Mouse (Mus musculus) gastrocnemius, postnatal 10 days (tissue): ENCODE data around the gene Fam167b. TPM values are rescaled to one million over a fixed set of nuclear protein-coding genes. Genes with fewer than 3 reads are reported as not detected.
"Not testable (repeated sequence)": the region's sequence is repeated elsewhere in the genome, so short reads cannot be mapped to it uniquely, and the experiment has no call there.

Source experiments
- DNase-seq: peaks from one replicate; pipeline ENCODE4 v3.0.0; 2021; ENCODE audit warnings: mixed read lengths
- microRNA-seq, 2 experiments: library from miRNA; unstranded; fragments of <30 nt; microRNA quantifications; one replicate each; pipeline ENCODE4 v1.2.0; 2021
- total RNA-seq, 2 experiments: library from RNA; stranded (reverse); gene quantifications; 2 replicates each; pipeline ENCODE4 v1.2.3; 2021

The Fam167b gene
- total RNA-seq, 2 experiments from 2014 or later: 0.80 to 1.3 TPM

DNA sequence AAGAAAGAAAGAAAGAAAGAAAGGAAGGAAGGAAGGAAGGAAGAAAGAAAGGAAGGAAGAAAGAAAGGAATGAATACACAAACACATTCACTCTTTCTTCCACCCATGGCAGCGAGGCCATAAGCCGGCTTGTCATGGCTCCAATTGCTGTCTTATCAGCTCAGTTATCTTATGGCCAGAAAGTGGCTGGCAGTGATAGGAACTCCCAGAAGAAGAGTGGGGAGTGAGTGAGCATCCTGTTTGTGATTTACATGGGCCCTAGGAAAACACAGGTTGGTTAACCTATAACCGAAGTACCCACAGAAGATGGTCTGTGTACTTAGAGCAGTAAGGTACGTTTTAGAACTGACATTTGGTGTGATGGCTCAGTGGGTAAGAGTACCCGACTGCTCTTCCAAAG lies 17.2 kb downstream of the Fam167b start:
- no peak for DNase-seq

DNA sequence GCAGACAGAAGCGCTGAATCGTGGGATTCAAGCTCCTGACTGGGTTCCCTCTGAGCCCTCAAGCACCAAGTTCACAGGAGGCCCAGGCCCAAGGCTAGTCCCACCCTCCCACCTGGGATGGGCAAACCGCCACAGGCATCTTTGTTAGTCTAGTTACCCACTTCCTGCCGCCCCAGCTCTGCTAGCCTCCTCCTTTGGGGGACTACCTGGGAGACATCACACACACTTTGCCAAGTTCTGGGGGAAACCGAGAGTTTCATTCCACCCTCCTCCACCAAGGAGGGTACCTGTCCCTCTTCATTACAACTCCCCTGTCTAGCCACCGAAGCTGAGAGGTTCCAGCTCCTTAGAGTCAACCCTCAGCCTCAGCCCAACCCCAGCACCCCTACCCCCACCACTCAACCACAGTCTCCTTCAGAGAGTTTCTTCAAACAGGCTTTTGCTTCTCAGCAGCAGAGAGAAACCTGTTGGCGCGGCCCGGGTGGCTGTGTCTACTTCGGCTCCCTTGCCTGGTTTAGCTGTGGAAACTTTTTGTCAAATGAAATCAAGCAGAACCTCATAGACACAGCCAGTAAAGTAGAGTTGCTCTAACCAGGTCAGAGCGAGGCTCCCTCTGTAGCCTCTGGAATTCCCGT lies 19.9 kb downstream of the Fam167b start:
- peak; percentile 6 for DNase-seq

DNA sequence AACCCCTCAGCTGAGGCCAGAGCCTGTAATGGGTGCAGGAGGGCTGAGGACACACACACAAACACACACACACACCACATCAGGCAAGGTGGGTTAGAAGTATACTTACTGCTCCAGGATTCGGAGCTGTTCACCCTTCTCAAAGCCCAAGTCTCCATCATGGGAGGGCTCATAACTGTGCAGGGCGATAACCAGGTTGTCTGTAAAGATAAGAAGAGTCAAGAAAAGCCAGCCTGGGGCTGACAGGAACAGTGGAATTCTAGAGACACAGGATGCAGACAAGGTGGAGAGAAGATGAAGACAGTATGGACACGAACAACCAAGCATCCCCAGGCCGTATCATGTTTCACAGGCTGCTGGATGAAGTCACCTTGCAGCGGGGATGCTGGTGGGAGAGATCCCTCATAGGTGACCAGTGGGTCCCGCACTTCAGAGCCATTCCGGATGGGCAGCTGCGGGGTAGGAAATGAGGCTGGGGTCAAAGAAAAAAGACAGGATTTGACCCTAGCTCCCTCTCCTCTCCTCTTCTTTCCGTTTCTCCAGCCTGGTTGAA lies 21.0 kb downstream of the Fam167b start:
- no peak for DNase-seq

DNA sequence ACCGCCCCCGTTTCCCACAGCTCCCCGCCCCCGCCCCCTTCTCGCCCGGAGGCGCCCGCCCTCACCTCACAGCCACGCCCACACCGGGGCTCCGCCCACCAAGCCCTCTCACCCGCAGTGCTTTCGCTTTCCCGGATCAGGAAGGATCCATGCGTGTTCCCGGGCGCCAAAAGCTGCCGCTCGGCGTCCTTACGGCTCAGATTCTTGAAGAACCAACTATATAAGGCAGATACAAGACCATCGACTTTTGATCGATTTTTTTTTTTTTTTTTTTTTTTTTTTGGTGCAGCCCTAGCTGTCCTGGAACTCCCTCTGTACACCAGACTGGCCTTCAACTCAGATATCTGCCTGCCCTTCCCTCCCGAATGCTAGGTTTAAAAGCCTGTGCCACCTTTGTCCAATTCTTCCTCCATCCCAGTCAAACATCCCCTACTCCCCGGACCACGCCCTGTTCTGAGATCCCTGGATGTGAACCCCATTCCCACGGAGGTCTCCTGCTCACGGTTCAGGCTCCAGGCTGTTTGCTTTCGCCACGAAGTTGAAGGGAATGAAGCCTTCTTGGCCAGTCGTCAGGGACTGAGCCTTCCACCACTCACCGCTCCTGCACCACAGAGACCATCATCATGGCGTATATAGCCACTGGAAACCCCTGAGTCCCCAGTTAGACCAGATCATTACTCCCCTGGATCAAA lies 21.7 kb downstream of the Fam167b start:
- DNase-seq: peak; percentile 88

DNA sequence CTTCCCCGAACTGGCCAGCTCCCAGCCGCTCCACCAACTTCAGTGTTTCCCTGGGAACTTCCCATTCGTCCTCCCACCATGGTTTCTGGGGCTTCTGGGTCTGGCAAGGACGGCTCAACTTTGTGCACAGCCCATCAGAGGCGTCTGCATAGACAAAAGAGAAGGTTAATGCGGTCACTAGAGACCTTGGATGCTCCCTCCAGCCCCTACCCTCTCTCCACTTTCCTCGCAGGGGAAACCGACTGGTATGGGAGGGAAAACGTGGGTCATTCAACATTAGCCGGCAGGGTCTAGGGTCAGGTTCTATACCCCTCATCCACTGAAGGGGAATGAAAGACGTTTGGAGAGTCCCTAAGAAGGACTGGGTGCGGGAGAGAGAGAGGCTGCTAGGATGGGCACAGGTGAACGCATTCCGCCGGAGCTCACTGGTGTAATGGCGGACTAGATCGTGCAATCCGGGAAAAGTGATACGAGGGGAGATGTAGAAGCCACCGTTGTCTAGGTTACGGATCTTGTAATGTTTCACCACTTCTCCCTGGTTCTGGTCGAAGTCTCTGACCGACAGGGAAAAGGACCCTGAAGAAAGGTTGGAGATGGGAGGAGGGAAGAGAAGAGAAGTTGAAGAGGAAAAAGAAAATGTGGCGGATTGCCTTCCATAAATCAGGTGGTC lies 22.4 kb downstream of the Fam167b start:
- DNase-seq: peak; percentile 11

DNA sequence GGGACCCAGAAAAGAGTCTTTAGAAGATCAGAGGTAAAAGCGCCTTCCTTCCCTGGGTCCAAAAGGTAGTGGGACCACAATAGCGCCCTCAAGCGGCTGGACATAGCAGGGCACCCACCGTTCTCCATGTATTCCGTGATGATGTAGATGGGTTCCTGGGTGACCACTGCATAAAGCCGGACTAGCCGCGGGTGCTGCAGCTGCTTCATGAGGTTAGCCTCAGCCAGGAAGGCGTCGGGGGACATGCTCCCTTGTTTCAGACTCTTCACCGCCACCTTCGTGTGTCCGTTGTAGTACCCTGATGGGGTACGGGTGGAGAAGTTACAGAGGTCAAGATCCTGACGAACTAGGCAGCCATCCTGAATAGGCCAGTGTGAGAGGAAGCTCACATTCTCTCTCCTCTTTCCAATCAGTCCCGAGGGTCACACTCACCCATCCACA lies 22.9 kb downstream of the Fam167b start:
- DNase-seq: peak; percentile 49

DNA sequence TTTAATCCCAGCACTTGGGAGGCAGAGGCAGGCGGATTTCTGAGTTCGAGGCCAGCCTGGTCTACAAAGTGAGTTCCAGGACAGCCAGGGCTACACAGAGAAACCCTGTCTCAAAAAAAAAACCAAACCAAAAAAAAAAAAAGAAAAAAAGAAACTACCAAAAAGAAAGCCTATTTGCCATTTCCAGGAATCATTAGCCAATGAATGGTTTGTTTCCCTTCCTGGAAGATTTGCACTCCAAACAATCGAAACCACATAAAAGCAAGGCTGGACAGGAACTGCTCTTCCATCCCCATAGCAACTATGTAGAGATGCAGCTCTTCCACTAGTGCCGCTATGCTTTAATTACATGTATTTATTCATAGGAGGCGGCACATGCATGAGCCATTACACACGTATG lies 23.8 kb downstream of the Fam167b start:
- not testable (repeated sequence) for DNase-seq

DNA sequence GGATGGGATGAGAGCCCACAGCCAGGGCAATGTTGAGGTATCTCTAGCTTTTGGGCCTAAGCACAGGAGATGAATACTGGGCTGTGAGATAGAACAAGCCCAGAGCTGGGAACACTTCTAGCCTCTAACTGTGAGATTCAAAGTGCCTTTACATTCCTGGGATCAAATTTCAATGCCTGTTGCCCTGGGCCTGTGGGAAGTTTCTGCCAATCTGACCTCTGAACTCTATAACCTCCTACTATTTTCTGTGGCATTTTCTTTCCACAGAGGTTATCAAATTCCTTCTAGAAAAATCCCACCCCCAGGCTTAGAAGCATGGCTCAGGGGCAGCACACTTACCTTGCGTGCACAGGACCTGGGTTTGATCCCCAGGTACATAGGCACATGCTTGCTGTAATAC lies 28.1 kb downstream of the Fam167b start:
- DNase-seq: no peak

DNA sequence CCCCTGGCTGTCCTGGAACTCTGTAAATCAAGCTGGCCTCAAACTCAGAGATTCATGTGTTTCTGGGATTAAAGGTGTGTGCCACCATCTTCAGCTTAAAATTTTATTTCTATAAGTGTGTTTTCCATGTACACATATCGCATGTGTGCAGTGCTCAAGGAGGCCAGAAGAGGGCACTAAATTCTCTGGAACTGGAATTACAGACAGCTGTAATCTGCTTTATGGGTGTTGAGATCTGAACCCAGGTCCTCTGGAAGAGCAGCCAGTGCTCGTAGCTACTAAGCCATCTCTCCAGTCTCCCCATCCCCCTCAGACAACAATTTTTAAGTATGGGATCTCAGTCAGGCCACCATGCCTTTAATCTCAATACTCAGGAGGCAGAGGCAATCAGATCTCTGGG lies 29.0 kb downstream of the Fam167b start:
- no peak for DNase-seq

DNA sequence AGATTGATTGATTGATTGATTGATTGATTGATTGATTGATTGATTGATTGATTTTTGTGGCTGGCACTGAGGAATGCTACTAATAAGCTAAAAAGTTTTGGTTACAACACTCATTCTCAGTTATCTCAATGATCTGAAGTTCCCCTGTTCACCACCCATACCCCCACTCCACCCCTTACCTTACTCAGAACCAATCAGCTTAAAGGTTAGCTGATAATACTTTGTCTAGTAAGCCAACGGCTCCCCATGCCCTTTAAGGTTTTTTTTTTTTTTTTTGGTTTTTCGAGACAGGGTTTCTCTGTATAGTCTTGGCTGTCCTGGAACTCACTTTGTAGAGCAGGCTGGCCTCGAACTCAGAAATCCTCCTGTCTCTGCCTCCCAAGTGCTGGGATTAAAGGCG lies 30.7 kb downstream of the Fam167b start:
- not testable (repeated sequence) for DNase-seq

DNA sequence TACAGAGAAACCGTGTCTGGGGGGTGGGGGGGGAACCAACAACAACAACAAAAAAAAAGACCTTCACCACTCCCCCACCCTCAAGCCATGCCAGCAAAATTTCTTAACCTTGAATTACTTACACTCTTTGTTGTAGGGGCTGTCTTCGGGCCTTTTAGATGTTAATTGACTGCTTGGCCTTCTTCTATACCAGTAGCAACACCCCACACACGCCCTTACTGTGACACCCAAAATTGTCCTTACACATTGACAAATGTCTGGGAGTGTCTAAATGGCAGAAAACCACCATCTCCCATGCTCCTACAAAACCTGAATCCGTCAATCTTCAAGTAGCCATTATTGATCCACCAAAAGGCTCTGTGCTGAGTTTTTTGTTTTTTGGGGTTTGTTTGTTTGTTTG lies 34.2 kb downstream of the Fam167b start:
- DNase-seq: no peak

DNA sequence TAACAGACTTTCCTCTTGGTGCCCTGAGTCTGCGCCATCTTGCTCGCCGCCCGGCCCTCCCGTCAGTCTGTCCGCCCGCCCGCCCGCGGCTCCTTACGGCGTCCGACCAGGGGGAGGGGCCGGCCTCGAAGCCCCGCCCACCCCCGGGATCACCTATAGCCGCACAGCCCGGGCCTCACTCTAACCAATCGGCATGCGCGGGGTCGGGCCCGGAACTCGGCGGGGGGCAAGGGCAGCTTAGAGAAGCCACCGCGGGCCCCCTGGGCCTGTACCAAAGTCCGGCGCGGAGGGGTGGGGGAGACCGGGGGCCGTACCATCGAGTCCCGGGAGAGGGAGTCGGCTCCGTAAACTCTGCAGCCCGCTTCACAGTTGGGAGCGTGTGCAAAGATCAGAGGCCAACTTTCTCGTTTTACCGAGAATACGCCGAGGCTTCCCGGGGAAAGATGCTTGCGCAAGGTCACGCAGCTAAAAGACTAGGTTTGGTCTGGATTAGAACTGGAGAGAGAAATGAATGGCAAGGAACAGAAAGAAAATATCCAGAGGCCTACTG lies 35.7 kb downstream of the Fam167b start, which contains the start of gene Hdac1:
Gene Hdac1, minus strand, starts transcription at position 122 of the 550 bp plus-strand sequence.
- peak; percentile 96 for DNase-seq

DNA sequence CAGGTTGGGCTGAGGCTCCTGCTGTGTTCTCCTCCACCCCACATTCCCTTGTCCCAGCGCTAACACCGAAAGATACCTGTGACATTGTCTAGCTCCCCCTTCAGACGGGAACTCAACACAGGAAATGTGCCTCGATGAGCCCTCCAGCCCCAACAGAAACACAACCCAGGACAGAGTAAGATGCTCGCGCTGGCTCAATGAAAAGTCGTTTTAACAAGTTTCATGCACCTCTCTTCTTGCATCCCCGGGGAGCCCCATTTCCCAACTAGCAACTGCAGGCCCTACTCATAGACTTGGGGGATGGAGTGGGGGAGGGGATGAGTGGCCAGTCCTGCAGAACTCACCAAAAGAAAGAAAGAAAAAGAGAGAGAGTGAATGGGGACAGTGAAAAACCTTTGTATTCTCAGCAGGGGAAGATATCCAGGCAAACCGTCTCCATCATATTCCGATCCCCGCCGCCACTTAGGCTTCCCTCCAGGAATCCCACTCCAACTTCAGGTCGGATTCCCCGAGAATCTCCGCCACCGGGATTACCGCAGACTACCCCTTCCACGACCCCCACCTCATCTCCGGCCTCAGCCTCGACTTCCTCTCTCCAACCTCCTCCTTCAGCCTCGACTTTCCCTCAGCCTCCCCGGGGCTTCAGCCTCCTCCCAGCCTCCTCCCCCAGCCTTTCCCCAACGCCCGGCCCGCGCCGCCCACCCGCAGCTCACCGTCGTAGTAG lies 36.3 kb downstream of the Fam167b start:
- peak; percentile 15 for DNase-seq

DNA sequence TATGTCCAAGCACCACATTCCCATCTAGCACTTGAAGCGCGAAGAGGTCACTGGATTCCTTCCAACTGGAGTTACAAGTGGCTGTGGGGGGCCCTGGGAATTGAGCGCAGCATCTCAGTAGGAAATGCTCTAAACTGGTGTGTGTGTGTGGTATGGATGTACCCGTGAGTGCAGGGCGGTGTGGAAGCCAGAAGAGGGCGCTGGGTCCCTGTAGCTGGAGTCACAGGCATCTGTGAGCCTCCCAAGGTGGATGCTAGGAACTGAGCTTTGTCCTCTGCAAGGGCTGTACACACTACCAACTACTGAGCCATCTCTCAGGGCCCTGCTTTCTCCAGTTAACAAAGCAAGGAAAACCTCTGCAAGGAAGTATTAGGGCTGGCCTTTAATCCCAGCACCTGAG lies 38.3 kb downstream of the Fam167b start:
- no peak for DNase-seq

DNA sequence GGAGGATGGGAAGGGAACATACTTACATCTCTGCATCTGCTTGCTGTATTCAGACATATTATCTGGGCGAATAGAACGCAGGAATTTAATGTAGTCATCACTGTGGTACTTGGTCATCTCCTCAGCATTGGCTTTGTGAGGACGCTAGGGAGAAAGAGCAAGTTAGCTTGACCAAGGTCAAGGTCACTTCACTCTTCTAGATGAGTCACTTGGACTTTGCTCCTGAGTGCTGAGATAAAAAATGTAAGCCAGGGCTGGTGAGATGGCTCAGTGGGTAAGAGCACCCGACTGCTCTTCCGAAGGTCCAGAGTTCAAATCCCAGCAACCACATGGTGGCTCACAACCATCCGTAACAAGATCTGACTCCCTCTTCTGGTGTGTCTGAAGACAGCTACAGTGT lies 49.4 kb downstream of the Fam167b start:
- not testable (repeated sequence) for DNase-seq

Small RNA genes lying within 50 kb of the gene (microRNA-seq; reads per million reads assigned to microRNA genes)
- gene Mir8119: 0 reads per million in 2 experiments

Other genes starting within 250 kb of the Fam167b start
- 10 to 100 TPM; 96.7 to 98.5 TPM for gene Rbbp4, start 243.2 kb downstream of the Fam167b start, total RNA-seq
- 10 to 100 TPM; 24.2 to 25.4 TPM for gene Zbtb8os, start 242.9 kb downstream of the Fam167b start, total RNA-seq
- 1 to 10 TPM; 2.9 to 4.7 TPM for gene Zbtb8a, start 200.4 kb downstream of the Fam167b start, total RNA-seq
- not detected for gene Zbtb8b, start 137.7 kb downstream of the Fam167b start, total RNA-seq
- gene Bsdc1, start 117.0 kb downstream of the Fam167b start, total RNA-seq: 10 to 100 TPM; 24.7 to 32.4 TPM
- gene Tssk3, start 87.5 kb downstream of the Fam167b start, total RNA-seq: not detected
- not detected for gene Fam229a, start 87.4 kb downstream of the Fam167b start, total RNA-seq
- gene Marcksl1, start 65.0 kb downstream of the Fam167b start, total RNA-seq: 10 to 100 TPM; 24.4 to 31.8 TPM
- 10 to 100 TPM; 23.9 to 29.8 TPM for gene Hdac1, start 35.8 kb downstream of the Fam167b start, total RNA-seq
- under 1 TPM in 1 of 2 experiments, not detected in 1; 0.59 TPM for gene Lck, start 4.9 kb downstream of the Fam167b start, total RNA-seq
- gene Eif3i, start 22.1 kb upstream of the Fam167b start, total RNA-seq: 100 to 1,000 TPM; 149 to 151 TPM
- gene Tmem234, start 22.1 kb upstream of the Fam167b start, total RNA-seq: 10 to 100 TPM; 42.3 to 47.0 TPM
- gene Dcdc2b, start 35.7 kb upstream of the Fam167b start, total RNA-seq: 1 to 10 TPM in 1 of 2 experiments, under 1 TPM in 1; 0.61 to 2.6 TPM
- gene Iqcc, start 40.5 kb upstream of the Fam167b start, total RNA-seq: 10 to 100 TPM; 12.7 to 14.6 TPM
- gene Ccdc28b, start 45.4 kb upstream of the Fam167b start, total RNA-seq: 10 to 100 TPM; 59.5 to 60.6 TPM
- 10 to 100 TPM; 31.6 to 37.5 TPM for gene Txlna, start 62.5 kb upstream of the Fam167b start, total RNA-seq
- gene Kpna6, start 94.2 kb upstream of the Fam167b start, total RNA-seq: 10 to 100 TPM; 56.4 to 63.3 TPM
- gene Tmem39b, start 118.3 kb upstream of the Fam167b start, total RNA-seq: 1 to 10 TPM; 3.7 to 6.7 TPM
- 10 to 100 TPM; 47.0 to 58.8 TPM for gene Khdrbs1, start 163.8 kb upstream of the Fam167b start, total RNA-seq
- 100 to 1,000 TPM; 572 to 625 TPM for gene Ptp4a2, start 232.7 kb upstream of the Fam167b start, total RNA-seq